Mouse (Mus musculus): ENCODE measurements at regions not wholly inside any gene's neighbourhood (a gene's known extent, or its start where the extent isn't known, plus 50 kb on each side); places are given as distances from the start of the nearest gene placed in this dataset.

DNA sequence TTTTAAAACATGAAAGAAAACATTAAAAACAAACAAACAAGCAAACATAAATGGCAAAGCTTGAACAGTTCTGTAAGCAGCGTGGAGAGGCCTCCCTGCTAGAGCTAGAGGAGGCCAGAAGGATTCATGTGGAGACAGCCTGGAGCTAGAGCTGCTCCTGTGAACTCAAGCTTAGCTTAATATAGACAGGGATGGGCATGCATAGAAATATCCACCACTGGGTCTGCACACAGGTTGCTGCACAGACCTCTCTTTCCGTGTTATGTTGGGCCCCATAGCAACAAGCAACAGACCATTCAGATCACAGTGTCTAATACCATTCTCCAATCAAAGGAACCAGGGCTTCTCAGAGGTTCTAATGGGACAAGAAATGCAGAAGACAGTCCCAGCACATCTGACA lies 122.9 kb upstream of the Magi3 start:
- Histone ChIP-seq H3K36me3 (ENCODE audit: control insufficient read depth, insufficient read depth, low read length) (no peaks in the 10 kb centered on the region), H3K27me3 (replicated peaks; ENCODE audit: control insufficient read depth, insufficient read depth, low read length) (no peaks in the 10 kb centered on the region), H3K27ac (ENCODE audit: low read length) (no peak overlapping the region), H3K4me2 (ENCODE audit: low read depth, low read length) (no peak overlapping the region), H3K4me1 (ENCODE audit: control insufficient read depth, insufficient read depth, low read length) (peaks cover 4% of the 10 kb centered on the region; the same call in 1 of the 2 replicates), H3K4me3 (ENCODE audit: low read length) (no peak overlapping the region), H3K9me3 (ENCODE audit: control insufficient read depth, low read length) (no peaks in the 10 kb centered on the region), H3K9ac (ENCODE audit: low read depth, low read length) (no peak overlapping the region)
- ATAC-seq: no peak
- WGBS: 83% methylated on average over 2 of the region's 2 CpGs

DNA sequence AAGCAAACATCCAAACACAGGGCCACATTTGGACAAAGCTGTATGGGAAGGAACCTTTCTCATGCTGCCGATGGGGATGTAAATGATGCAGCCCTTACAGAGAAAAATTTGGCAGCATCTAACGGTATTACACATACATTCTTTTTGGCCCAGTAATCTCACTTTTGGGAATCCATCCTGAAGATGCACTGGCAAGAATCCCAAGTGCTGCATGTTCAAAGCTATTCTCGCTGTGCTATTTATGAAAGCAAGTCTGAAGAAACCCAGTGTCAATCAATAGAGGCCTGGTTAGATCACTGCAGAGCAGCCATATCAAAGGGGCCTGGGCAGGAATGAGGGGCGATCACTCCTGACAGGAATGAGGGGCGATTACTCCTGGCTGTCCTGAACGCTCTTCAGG lies 122.0 kb upstream of the Magi3 start:
- Histone ChIP-seq H3K27ac (ENCODE audit: low read length) (no peak overlapping the region), H3K4me3 (ENCODE audit: low read length) (no peak overlapping the region), H3K4me1 (ENCODE audit: control insufficient read depth, insufficient read depth, low read length) (peaks cover 4% of the 10 kb centered on the region; the same call in 1 of the 2 replicates), H3K27me3 (replicated peaks; ENCODE audit: control insufficient read depth, insufficient read depth, low read length) (no peaks in the 10 kb centered on the region), H3K9ac (ENCODE audit: low read depth, low read length) (no peak overlapping the region), H3K36me3 (ENCODE audit: control insufficient read depth, insufficient read depth, low read length) (no peaks in the 10 kb centered on the region), H3K4me2 (ENCODE audit: low read depth, low read length) (no peak overlapping the region), H3K9me3 (ENCODE audit: control insufficient read depth, low read length) (no peaks in the 10 kb centered on the region)
- ATAC-seq: no peak
- WGBS: 63% methylated on average over 6 of the region's 6 CpGs

DNA sequence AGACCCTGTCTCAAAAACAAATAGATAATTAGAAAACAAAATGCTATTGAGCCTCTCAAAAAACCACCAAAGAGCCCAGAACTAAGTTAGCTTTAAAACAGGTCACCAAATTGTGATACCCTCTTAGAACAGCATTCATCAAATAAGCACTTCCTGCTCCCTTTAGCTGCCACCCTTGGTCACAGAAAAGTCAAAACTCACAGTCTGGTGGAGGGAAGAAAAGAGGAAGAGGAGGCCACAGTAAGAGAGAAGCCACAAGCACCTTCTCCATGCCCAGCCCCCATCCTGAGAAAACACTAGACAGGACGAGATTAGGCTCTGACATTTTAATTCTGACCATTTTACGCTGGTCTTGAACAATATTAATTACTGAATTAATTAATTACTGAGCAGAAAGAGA lies 120.2 kb upstream of the Magi3 start:
- H3K9ac ChIP-seq (ENCODE audit: low read depth, low read length): no peak overlapping the region
- ATAC-seq: no peak
- H3K4me3 ChIP-seq (ENCODE audit: low read length): no peak overlapping the region
- no peak overlapping the region for H3K4me2 ChIP-seq (ENCODE audit: low read depth, low read length)
- H3K27me3 ChIP-seq (replicated peaks; ENCODE audit: control insufficient read depth, insufficient read depth, low read length): no peaks in the 10 kb centered on the region
- H3K27ac ChIP-seq (ENCODE audit: low read length): no peak overlapping the region
- WGBS: 74% methylated on average over 2 of the region's 2 CpGs
- peaks cover 4% of the 10 kb centered on the region; the same call in 1 of the 2 replicates for H3K4me1 ChIP-seq (ENCODE audit: control insufficient read depth, insufficient read depth, low read length)
- H3K36me3 ChIP-seq (ENCODE audit: control insufficient read depth, insufficient read depth, low read length): no peaks in the 10 kb centered on the region
- H3K9me3 ChIP-seq (ENCODE audit: control insufficient read depth, low read length): no peaks in the 10 kb centered on the region

DNA sequence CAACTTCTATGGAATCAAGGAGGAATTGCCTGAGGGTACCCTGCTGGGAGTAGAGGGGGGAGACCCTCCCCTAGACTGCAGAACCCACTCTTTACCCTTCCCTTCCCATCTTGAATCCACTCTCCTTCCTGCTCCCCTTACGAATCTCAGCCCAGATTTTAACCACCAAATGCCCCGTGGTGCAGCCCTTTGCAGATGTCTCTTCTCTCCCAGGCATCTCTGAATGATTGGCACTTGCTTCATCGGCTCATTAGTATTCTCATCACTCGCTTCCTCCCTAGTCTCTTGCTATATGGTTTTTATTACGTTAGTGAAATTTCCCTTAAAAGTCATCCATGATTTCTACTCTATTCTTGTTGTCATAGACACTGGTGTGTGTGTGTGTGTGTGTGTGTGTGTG lies 116.7 kb upstream of the Magi3 start:
- WGBS: 70% methylated on average over 5 of the region's 5 CpGs
- Histone ChIP-seq H3K27ac (ENCODE audit: low read length) (no peak overlapping the region), H3K36me3 (ENCODE audit: control insufficient read depth, insufficient read depth, low read length) (no peaks in the 10 kb centered on the region), H3K9ac (ENCODE audit: low read depth, low read length) (no peak overlapping the region), H3K4me3 (ENCODE audit: low read length) (no peak overlapping the region), H3K27me3 (replicated peaks; ENCODE audit: control insufficient read depth, insufficient read depth, low read length) (no peaks in the 10 kb centered on the region), H3K4me1 (ENCODE audit: control insufficient read depth, insufficient read depth, low read length) (peaks cover 4% of the 10 kb centered on the region; the same call in 1 of the 2 replicates), H3K9me3 (ENCODE audit: control insufficient read depth, low read length) (no peaks in the 10 kb centered on the region), H3K4me2 (ENCODE audit: low read depth, low read length) (no peak overlapping the region)
- no peak for ATAC-seq

DNA sequence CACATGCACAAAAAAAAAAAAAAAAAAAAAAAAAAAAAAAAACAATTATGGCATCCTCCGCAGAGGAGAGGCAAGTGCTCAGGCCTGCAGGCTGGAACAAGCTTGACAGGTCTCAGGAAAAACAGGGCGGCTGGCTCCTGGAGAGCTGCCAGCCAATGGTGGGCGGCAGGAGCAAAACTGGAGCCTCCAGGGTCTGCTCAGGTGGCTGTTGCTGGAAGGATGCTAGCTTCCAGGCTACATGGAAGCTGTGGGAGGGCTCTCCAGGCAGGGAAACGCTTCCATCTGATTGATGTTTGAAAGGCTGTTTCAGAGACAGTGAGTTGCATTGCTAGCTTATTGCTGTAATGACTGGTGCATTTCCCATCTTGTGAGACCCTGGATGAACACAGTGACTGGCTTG lies 116.1 kb upstream of the Magi3 start:
- Histone ChIP-seq H3K27me3 (replicated peaks; ENCODE audit: control insufficient read depth, insufficient read depth, low read length) (no peaks in the 10 kb centered on the region), H3K9me3 (ENCODE audit: control insufficient read depth, low read length) (no peaks in the 10 kb centered on the region), H3K27ac (ENCODE audit: low read length) (no peak overlapping the region), H3K4me1 (ENCODE audit: control insufficient read depth, insufficient read depth, low read length) (peaks cover 3% of the 10 kb centered on the region; the same call in 1 of the 2 replicates), H3K36me3 (ENCODE audit: control insufficient read depth, insufficient read depth, low read length) (no peaks in the 10 kb centered on the region), H3K4me3 (ENCODE audit: low read length) (no peak overlapping the region), H3K4me2 (ENCODE audit: low read depth, low read length) (no peak overlapping the region), H3K9ac (ENCODE audit: low read depth, low read length) (no peak overlapping the region)
- ATAC-seq: no peak
- 28% methylated on average over 4 of the region's 4 CpGs for WGBS

DNA sequence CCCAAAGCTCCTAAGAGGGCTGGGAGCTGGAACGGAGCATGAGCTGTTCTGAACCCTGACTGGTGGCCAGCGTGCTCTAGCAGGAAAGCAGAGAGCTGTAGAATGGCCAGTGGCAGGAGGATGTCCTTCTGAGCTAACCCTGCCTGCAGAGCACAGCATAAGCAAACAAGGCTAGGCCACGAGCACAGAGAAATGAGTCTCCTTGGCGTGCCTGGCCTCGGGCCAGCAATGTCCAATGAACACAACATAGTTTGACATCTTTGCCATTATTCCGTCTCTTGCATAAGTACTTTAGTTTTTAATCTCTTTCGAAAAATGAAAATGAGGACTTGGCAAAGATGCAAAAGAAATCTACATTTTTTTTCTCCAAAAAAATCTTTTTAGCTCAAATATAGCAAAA lies 114.6 kb upstream of the Magi3 start:
- no peaks in the 10 kb centered on the region for H3K9me3 ChIP-seq (ENCODE audit: control insufficient read depth, low read length)
- H3K9ac ChIP-seq (ENCODE audit: low read depth, low read length): no peak overlapping the region
- ATAC-seq: no peak
- no peaks in the 10 kb centered on the region for H3K4me1 ChIP-seq (ENCODE audit: control insufficient read depth, insufficient read depth, low read length)
- no peak overlapping the region for H3K27ac ChIP-seq (ENCODE audit: low read length)
- no peak overlapping the region for H3K4me3 ChIP-seq (ENCODE audit: low read length)
- H3K27me3 ChIP-seq (replicated peaks; ENCODE audit: control insufficient read depth, insufficient read depth, low read length): no peaks in the 10 kb centered on the region
- H3K36me3 ChIP-seq (ENCODE audit: control insufficient read depth, insufficient read depth, low read length): no peaks in the 10 kb centered on the region
- H3K4me2 ChIP-seq (ENCODE audit: low read depth, low read length): no peak overlapping the region
- WGBS: 73% methylated on average over 7 of the region's 7 CpGs

DNA sequence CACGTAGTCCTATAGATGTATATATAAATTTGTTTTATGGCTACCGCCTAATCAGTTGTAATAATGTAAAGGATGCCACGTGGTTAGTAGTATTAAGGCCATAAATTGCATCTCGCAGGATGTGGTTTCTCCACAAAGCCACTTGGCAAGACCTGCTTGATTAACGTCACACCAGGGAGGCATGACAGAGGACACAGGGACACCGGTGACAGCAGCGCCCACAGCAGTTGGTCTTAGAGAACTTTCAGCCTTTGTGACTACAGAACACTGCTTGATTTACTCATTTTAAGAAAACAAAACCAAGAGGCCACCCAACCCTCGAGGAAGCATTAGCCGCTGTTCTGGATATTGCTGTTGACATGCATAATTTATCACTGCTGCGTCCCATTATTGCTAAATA lies 113.2 kb upstream of the Magi3 start:
- H3K4me1 ChIP-seq (ENCODE audit: control insufficient read depth, insufficient read depth, low read length): no peaks in the 10 kb centered on the region
- H3K36me3 ChIP-seq (ENCODE audit: control insufficient read depth, insufficient read depth, low read length): no peaks in the 10 kb centered on the region
- no peak overlapping the region for H3K9ac ChIP-seq (ENCODE audit: low read depth, low read length)
- no peak overlapping the region for H3K27ac ChIP-seq (ENCODE audit: low read length)
- no peak overlapping the region for H3K4me3 ChIP-seq (ENCODE audit: low read length)
- H3K27me3 ChIP-seq (replicated peaks; ENCODE audit: control insufficient read depth, insufficient read depth, low read length): no peaks in the 10 kb centered on the region
- 77% methylated on average over 10 of the region's 10 CpGs for WGBS
- no peak overlapping the region for H3K4me2 ChIP-seq (ENCODE audit: low read depth, low read length)
- ATAC-seq: no peak
- H3K9me3 ChIP-seq (ENCODE audit: control insufficient read depth, low read length): no peaks in the 10 kb centered on the region

DNA sequence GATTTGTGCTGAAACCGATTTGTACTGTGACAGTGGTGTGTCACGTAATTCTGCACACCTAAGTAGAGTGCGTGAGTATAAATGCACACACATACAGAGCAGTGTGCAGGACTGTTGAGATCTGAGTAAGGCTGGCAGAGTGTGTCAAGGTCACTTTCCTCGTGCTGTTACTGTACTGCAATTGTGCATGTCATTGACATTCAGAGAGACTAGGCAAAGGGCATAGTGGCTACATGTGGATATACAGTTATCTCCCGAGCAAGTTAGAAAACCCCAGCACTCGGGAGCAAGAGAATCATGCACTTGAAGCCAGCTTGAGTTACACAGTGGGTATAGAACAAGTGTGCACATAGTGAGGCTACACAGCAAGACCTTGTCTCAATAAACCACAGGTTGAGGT lies 110.5 kb upstream of the Magi3 start:
- H3K4me2 ChIP-seq (ENCODE audit: low read depth, low read length): no peak overlapping the region
- WGBS: 84% methylated on average over 6 of the region's 6 CpGs
- no peak overlapping the region for H3K4me3 ChIP-seq (ENCODE audit: low read length)
- no peak overlapping the region for H3K27ac ChIP-seq (ENCODE audit: low read length)
- no peaks in the 10 kb centered on the region for H3K9me3 ChIP-seq (ENCODE audit: control insufficient read depth, low read length)
- no peaks in the 10 kb centered on the region for H3K27me3 ChIP-seq (replicated peaks; ENCODE audit: control insufficient read depth, insufficient read depth, low read length)
- no peaks in the 10 kb centered on the region for H3K36me3 ChIP-seq (ENCODE audit: control insufficient read depth, insufficient read depth, low read length)
- no peaks in the 10 kb centered on the region for H3K4me1 ChIP-seq (ENCODE audit: control insufficient read depth, insufficient read depth, low read length)
- no peak overlapping the region for H3K9ac ChIP-seq (ENCODE audit: low read depth, low read length)
- ATAC-seq: no peak

DNA sequence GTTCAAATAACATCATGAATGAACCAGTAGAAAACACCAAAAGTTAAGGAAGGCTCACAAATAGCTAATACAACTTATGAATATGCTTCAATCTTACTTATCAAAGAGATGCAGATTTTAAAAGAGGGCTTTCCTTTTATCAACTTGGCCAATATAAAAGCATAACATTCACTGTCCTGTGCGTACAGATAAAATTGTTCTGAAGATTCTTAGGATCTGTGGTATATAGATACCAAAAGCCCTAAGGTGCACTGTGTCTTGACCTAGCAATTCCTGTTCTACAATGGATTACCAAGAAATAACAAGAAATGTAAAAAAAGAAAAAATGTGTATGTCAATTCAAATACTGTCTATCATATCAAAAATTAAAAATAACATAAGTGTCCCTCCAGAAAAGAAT lies 107.7 kb upstream of the Magi3 start:
- H3K4me1 ChIP-seq (ENCODE audit: control insufficient read depth, insufficient read depth, low read length): no peaks in the 10 kb centered on the region
- H3K9me3 ChIP-seq (ENCODE audit: control insufficient read depth, low read length): no peaks in the 10 kb centered on the region
- H3K27ac ChIP-seq (ENCODE audit: low read length): no peak overlapping the region
- H3K9ac ChIP-seq (ENCODE audit: low read depth, low read length): no peak overlapping the region
- H3K27me3 ChIP-seq (replicated peaks; ENCODE audit: control insufficient read depth, insufficient read depth, low read length): no peaks in the 10 kb centered on the region
- ATAC-seq: no peak
- 94% methylated on average over 1 of the region's 1 CpGs for WGBS
- H3K36me3 ChIP-seq (ENCODE audit: control insufficient read depth, insufficient read depth, low read length): no peaks in the 10 kb centered on the region
- no peak overlapping the region for H3K4me3 ChIP-seq (ENCODE audit: low read length)
- no peak overlapping the region for H3K4me2 ChIP-seq (ENCODE audit: low read depth, low read length)

DNA sequence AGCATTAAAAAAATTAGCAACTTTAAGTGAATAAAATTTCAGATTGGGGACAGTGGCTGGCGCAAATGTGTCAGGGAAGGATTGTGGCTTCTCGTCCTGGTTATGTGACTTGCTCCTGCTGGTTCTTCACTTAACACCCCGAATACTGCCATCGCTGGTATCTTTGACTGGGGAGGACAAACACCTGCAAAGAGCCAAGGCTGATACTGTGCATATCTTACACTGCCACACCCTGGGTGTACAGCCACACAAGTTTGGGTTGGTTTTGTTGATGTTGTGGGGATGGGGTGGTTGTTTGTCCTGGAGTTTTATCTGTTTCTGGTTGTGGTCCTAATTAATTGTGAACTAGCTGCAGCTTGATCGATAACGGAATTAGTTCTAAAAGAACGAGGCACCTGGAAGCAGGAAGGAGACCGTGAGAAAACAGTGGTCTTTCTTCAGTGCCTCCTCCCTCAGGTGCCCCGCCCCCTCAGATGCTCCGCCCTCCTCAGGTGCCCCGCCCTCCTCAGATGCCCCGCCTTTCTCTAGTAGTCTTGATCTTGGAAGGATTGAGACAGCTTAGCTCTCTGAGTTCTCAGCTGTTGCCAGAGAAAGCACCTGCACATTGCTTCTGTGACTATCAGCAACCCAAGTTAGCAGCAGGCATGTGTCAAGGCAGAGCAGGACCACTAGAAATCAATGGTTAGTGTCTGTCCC lies 107.0 kb upstream of the Magi3 start:
- no peak for ATAC-seq
- Histone ChIP-seq H3K9ac (ENCODE audit: low read depth, low read length) (no peak overlapping the region), H3K27ac (ENCODE audit: low read length) (no peak overlapping the region), H3K27me3 (replicated peaks; ENCODE audit: control insufficient read depth, insufficient read depth, low read length) (no peaks in the 10 kb centered on the region), H3K36me3 (ENCODE audit: control insufficient read depth, insufficient read depth, low read length) (no peaks in the 10 kb centered on the region), H3K4me2 (ENCODE audit: low read depth, low read length) (no peak overlapping the region), H3K4me1 (ENCODE audit: control insufficient read depth, insufficient read depth, low read length) (no peaks in the 10 kb centered on the region), H3K9me3 (ENCODE audit: control insufficient read depth, low read length) (no peaks in the 10 kb centered on the region), H3K4me3 (ENCODE audit: low read length) (no peak overlapping the region)
- WGBS: 78% methylated on average over 12 of the region's 12 CpGs
